12 mouse cellular contexts compared by ENCODE assay signal in genomic region chr3:55288726-55289125, GRCm38 (mm10).
"Had no signal": no experiment of that assay in that cellular context is flagged by ENCODE, and none has a peak within 500 bp of the region (broad histone marks: within the 10 kb centered on the region; RNA-seq: fewer than 3 reads in every experiment).

No protein-coding gene starts in this region.

- H3K36me3 ChIP-seq: limb, embryonic 10.5 days; liver, embryonic 15.5 days; midbrain, embryonic 12.5 days; neural tube, embryonic 13.5 days had no signal

- DNase-seq: lung, adult 2 months; lung, postnatal 14 days; right cerebral cortex, adult 18-20 months; right cerebral cortex, postnatal 25 days; thymus, postnatal 36 days had no signal

- H3K4me3 ChIP-seq: left cerebral cortex, adult 2 months; limb, embryonic 10.5 days; liver, embryonic 15.5 days; megakaryocyte, embryonic 14.5 days; midbrain, embryonic 12.5 days; neural tube, embryonic 13.5 days had no signal

- H3K27ac ChIP-seq: left cerebral cortex, adult 2 months; limb, embryonic 10.5 days; liver, embryonic 15.5 days; macrophage; midbrain, embryonic 12.5 days; neural tube, embryonic 13.5 days had no signal

- H3K4me1 ChIP-seq: limb, embryonic 10.5 days; liver, embryonic 15.5 days; megakaryocyte, embryonic 14.5 days had no signal

- H3K27me3 ChIP-seq: liver, embryonic 15.5 days; megakaryocyte, embryonic 14.5 days; midbrain, embryonic 12.5 days; neural tube, embryonic 13.5 days had no signal

- H3K9me3 ChIP-seq: limb, embryonic 10.5 days; liver, embryonic 15.5 days; midbrain, embryonic 12.5 days; neural tube, embryonic 13.5 days had no signal
